Mouse (Mus musculus): ENCODE data around the gene Itga10.

DNA sequence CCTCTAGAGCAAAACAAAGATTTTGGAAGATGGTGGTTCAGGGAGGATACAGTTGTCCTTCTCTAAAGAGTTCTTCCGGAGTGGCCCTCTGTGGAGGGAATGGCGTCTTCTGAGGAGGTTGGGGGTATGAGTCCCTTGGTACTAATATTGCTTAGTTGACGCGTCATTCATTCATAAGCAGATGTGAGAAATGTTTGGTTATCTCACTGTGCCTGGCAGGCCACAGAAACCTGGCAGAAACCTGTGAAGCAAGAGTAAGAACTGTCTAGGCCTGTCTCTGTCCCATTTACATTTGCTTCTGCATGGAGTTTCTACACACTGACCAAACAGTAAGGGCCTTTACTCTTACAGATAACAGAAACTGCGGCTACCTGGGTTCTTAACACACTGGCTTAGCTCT is 26.1 kb downstream of the Itga10 start:
- no peak for TF ChIP-seq CTCF (IDR thresholded peaks at IDR 0.05; ENCODE audit: extremely low read depth, insufficient read depth, insufficient read length, insufficient replicate concordance)
- TF ChIP-seq POLR2A (IDR thresholded peaks at IDR 0.05; ENCODE audit: low read depth, low read length) = no peak
